Mouse (Mus musculus) forebrain, embryonic 13.5 days (tissue): ENCODE data around the gene Gm9817. TPM values are rescaled to one million over a fixed set of nuclear protein-coding genes. Genes with fewer than 3 reads are reported as not detected.

ENCODE experiments used
- ATAC-seq: fragments of 200-750 bp; cut with Nextera tagmentation; 2 replicates; pipeline ENCODE4 v1.8.0; 2017
- H3K27ac ChIP-seq: fragments of 300-500 bp; sonication (generic); 2 replicates; pipeline ENCODE4 v1.5.1; 2015; ENCODE audit warnings: inconsistent platforms, mild to moderate bottlenecking, moderate library complexity
- H3K27me3 ChIP-seq: fragments of 300-500 bp; sonication (generic); 2 replicates; pipeline ENCODE4 v1.6.1; 2015; ENCODE audit warnings: mild to moderate bottlenecking, inconsistent platforms
- H3K36me3 ChIP-seq: fragments of 300-500 bp; sonication (generic); 2 replicates; pipeline ENCODE4 v1.6.1; 2015; ENCODE audit warnings: mild to moderate bottlenecking, inconsistent platforms; ENCODE audit not compliant: poor library complexity, severe bottlenecking
- H3K4me1 ChIP-seq: fragments of 300-500 bp; sonication (generic); 2 replicates; pipeline ENCODE4 v1.6.1; 2015; ENCODE audit warnings: inconsistent platforms
- H3K4me2 ChIP-seq: fragments of 300-500 bp; sonication (generic); 2 replicates; pipeline ENCODE4 v1.6.1; 2015; ENCODE audit warnings: inconsistent platforms, mild to moderate bottlenecking, moderate library complexity
- H3K4me3 ChIP-seq: fragments of 300-500 bp; sonication (generic); 2 replicates; pipeline ENCODE4 v1.5.1; 2015; ENCODE audit warnings: mild to moderate bottlenecking, inconsistent platforms
- H3K9ac ChIP-seq: fragments of 300-500 bp; sonication (generic); 2 replicates; pipeline ENCODE4 v1.6.1; 2015; ENCODE audit warnings: mild to moderate bottlenecking, inconsistent platforms
- H3K9me3 ChIP-seq: fragments of 300-500 bp; sonication (generic); replicated peaks from 2 replicates; pipeline ENCODE4 v1.6.1; 2016; ENCODE audit warnings: inconsistent platforms
- WGBS: fragments of 180-500 bp; shearing (Covaris S2); methylation state at CpG from one replicate; pipeline ENCODE4 v1.1.7; 2015; 5-methylcytosine and 5-hydroxymethylcytosine counted together
- polyA plus RNA-seq: library from polyadenylated mRNA; unstranded; fragments of >200 nt; fragmentation: Nextera tagmentation; extraction: Ambion mirVana; gene quantifications from 2 replicates; pipeline ENCODE4 v1.2.1, GENCODE M21; 2015

The Gm9817 gene
- polyA plus RNA-seq, 1 experiment from 2014 or later, result not detected

DNA sequence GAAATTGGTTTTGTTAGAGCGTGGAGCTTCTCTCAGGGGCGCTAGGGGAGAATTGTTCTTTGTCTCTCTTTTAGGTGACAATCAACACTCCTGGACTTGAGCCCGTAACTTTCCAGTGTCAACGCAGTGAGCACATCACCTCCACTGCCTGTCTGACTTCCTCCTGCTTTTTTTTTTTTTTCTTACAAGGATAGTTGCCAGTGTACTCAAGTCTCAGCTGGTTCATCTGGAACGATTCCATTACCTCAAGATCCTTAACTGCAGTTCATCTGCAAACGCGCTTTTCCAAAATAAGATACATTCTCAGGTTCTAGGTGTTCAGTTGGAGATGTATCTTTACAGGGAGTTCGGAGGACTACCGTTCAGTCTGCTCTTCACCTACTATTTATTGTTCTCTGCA, 16.5 kb downstream of the Gm9817 start:
- Histone ChIP-seq H3K9me3 (no peaks in the 10 kb centered on the region), H3K9ac (no peak overlapping the region), H3K4me1 (no peaks in the 10 kb centered on the region), H3K27ac (no peak overlapping the region), H3K27me3 (no peaks in the 10 kb centered on the region), H3K4me2 (no peak overlapping the region), H3K36me3 (no peaks in the 10 kb centered on the region), H3K4me3 (no peak overlapping the region)
- 88% methylated on average over 9 of the region's 9 CpGs for WGBS
- ATAC-seq, result no peak

GRCm38 (mm10) chr13:45099582-45100229, 21.2 kb downstream of the Gm9817 start:
- no peak overlapping the region for H3K9ac ChIP-seq
- no peak overlapping the region for H3K4me3 ChIP-seq
- H3K4me1 ChIP-seq, result no peaks in the 10 kb centered on the region
- H3K27me3 ChIP-seq, result no peaks in the 10 kb centered on the region
- 83% methylated on average over 10 of the region's 10 CpGs for WGBS
- no peak overlapping the region for H3K4me2 ChIP-seq
- no peaks in the 10 kb centered on the region for H3K36me3 ChIP-seq
- H3K9me3 ChIP-seq, result no peaks in the 10 kb centered on the region
- no peak overlapping the region for H3K27ac ChIP-seq
- no peak for ATAC-seq

DNA sequence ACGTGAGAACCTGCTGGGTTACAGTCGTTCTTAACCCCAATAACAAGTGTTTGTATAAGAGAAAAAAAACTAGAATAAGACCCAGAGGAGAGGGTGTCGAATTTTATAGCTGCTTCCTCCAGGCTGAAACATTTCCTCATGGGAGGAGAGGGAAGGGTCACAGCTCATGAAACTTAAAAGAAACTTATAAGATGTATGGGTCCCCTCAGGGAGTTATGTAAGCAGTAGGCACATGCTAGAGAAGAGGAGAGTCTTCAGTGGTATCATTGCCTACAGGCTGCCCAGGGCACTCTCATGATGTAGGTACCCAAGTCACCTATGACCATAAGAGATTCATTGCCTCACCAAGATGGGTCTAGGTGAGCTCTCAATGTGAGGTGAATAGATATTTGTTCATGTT, 28.0 kb downstream of the Gm9817 start:
- no peak overlapping the region for H3K27ac ChIP-seq
- no peak overlapping the region for H3K9ac ChIP-seq
- no peak for ATAC-seq
- no peak overlapping the region for H3K4me3 ChIP-seq
- H3K4me1 ChIP-seq, result no peaks in the 10 kb centered on the region
- H3K9me3 ChIP-seq, result no peaks in the 10 kb centered on the region
- 85% methylated on average over 3 of the region's 3 CpGs for WGBS
- H3K27me3 ChIP-seq, result no peaks in the 10 kb centered on the region
- H3K4me2 ChIP-seq, result no peak overlapping the region
- no peaks in the 10 kb centered on the region for H3K36me3 ChIP-seq

DNA sequence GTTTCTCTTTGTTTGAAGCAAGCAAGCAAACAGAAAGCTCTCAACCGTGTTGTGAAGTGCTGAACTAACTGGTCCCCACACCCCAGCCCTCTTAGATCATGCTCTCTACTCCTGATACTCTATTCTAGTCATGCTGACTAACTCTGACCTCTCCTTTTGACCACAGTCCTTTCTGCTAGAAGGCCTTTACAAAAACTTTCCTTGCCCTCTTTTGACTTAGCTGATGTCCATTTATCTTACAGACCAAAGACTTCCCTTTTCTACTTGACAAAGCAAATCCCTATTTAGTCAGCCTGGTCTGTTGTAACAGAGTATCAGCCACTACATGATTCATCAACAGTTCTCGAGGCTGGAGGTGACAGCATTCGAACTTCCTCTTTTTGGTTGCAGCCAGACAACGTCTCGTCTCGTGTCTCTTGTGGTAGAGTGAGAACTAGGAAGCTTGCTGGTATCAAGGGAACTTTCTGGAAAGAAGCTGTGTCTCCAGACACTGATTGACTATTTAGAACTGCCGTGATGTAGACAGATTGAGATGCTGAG, 30.4 kb downstream of the Gm9817 start:
- H3K9ac ChIP-seq, result no peak overlapping the region
- no peak overlapping the region for H3K4me2 ChIP-seq
- H3K27me3 ChIP-seq, result no peaks in the 10 kb centered on the region
- H3K4me3 ChIP-seq, result no peak overlapping the region
- H3K4me1 ChIP-seq, result no peaks in the 10 kb centered on the region
- H3K27ac ChIP-seq, result no peak overlapping the region
- ATAC-seq, result no peak
- WGBS, result 44% methylated on average over 7 of the region's 7 CpGs
- no peaks in the 10 kb centered on the region for H3K9me3 ChIP-seq
- H3K36me3 ChIP-seq, result no peaks in the 10 kb centered on the region

DNA sequence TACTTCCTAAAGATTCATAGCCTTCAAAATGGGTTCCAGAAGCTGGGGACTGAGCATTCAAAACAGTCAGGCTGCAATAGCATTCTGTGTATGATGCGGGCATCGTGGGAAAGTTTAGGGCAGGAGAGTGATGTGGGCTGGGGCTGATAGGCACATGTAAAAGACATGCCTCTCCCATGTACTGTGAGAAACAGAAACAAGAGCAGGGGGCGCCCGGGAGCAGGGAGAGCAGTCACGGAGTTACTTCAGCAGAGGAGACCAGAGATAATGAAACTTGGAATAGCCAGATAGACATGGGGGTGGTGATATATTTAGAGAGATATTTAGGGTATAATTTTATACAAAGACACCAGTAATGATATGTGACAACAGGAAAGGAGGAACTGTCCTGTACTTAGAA, 39.9 kb downstream of the Gm9817 start:
- no peaks in the 10 kb centered on the region for H3K36me3 ChIP-seq
- no peaks in the 10 kb centered on the region for H3K27me3 ChIP-seq
- H3K4me1 ChIP-seq, result no peaks in the 10 kb centered on the region
- no peak overlapping the region for H3K4me2 ChIP-seq
- H3K27ac ChIP-seq, result no peak overlapping the region
- ATAC-seq, result no peak
- 93% methylated on average over 5 of the region's 5 CpGs for WGBS
- H3K4me3 ChIP-seq, result no peak overlapping the region
- H3K9ac ChIP-seq, result no peak overlapping the region
- no peaks in the 10 kb centered on the region for H3K9me3 ChIP-seq

DNA sequence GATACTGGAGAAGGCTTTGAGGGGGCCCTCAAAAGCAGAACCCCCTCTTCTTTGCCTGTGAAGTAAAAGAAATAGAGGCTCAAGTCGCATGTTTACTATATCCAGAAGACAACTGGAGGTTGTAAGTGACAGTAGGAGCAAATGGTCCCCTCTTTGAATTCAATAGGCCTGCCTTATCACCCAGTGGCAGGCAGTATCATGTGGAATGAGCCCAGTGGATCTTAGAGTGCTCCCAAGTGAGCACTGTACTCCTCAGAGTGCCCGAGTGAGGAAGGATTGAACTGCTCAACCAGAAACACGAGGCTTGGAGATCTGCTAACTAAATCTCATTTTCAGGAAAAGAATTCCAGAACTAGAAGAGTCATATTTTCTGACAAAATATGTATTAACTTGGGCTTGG, 40.3 kb downstream of the Gm9817 start:
- Histone ChIP-seq H3K27me3 (no peaks in the 10 kb centered on the region), H3K4me2 (no peak overlapping the region), H3K27ac (no peak overlapping the region), H3K9ac (no peak overlapping the region), H3K36me3 (no peaks in the 10 kb centered on the region), H3K9me3 (no peaks in the 10 kb centered on the region), H3K4me3 (no peak overlapping the region), H3K4me1 (no peaks in the 10 kb centered on the region)
- 86% methylated on average over 3 of the region's 3 CpGs for WGBS
- ATAC-seq, result no peak

Other genes starting within 250 kb of the Gm9817 start
- 95.4 and 104 TPM in 2 replicates for gene Dtnbp1, start 76.5 kb upstream of the Gm9817 start, polyA plus RNA-seq